Mouse (Mus musculus) small intestine, adult 2 months (tissue): Measurements from ENCODE around the gene Ablim1.

ENCODE experiments used
- CTCF ChIP-seq: fragments of 200-500 bp; IDR thresholded peaks from 2 replicates; pipeline ENCODE4 v1.5.1; 2012; ENCODE audit warnings: low read depth, mild to moderate bottlenecking, control low read depth, inconsistent platforms, low read length, moderate library complexity, mixed read lengths; ENCODE audit not compliant: insufficient replicate concordance, insufficient read length; ENCODE audit errors: extremely low read depth
- POLR2A ChIP-seq: fragments of 200-500 bp; IDR thresholded peaks from 2 replicates; pipeline ENCODE4 v1.6.1; 2012; ENCODE audit warnings: low read depth, mild to moderate bottlenecking, control low read depth, inconsistent platforms, low read length, moderate library complexity

GRCm38 (mm10) chr19:57095340-57095739, 219.4 kb downstream of the Ablim1 start:
- TF ChIP-seq POLR2A (no peak), CTCF (no peak)
